Mouse (Mus musculus) cerebellum, adult 11-12 months (tissue): ENCODE results near the gene Sar1b.
A peak's percentile ranks its signal among the peaks of the same experiment; 100 is the strongest.
"Not testable (repeated sequence)": the region's sequence is repeated elsewhere in the genome, so short reads cannot be mapped to it uniquely, and the experiment has no call there.

ENCODE experiments used
- DNase-seq: peaks from one replicate; pipeline ENCODE4 v3.0.0; 2022

Sar1b gene

GRCm38 (mm10) chr11:51780773-51781267 lies 17.3 kb downstream of the Sar1b start:
- no peak for DNase-seq

- no peak for DNase-seq
Observed at GRCm38 (mm10) chr11:51782721-51783120, 19.2 kb downstream of the Sar1b start.

GRCm38 (mm10) chr11:51785926-51786325 lies 22.4 kb downstream of the Sar1b start:
- no peak for DNase-seq

GRCm38 (mm10) chr11:51789735-51790134 lies 26.2 kb downstream of the Sar1b start:
- not testable (repeated sequence) for DNase-seq

GRCm38 (mm10) chr11:51790662-51791061 lies 27.2 kb downstream of the Sar1b start:
- DNase-seq, result no peak

GRCm38 (mm10) chr11:51796272-51796671 lies 32.8 kb downstream of the Sar1b start:
- no peak for DNase-seq

- no peak for DNase-seq
Observed at GRCm38 (mm10) chr11:51800634-51801325, 37.3 kb downstream of the Sar1b start.

- peak; percentile 75 for DNase-seq
Observed at GRCm38 (mm10) chr11:51805221-51805981, 41.9 kb downstream of the Sar1b start.

- no peak for DNase-seq
Observed at GRCm38 (mm10) chr11:51807108-51807879, 43.8 kb downstream of the Sar1b start.

- no peak for DNase-seq
Observed at GRCm38 (mm10) chr11:51809632-51810224, 46.2 kb downstream of the Sar1b start.

GRCm38 (mm10) chr11:51811230-51811629 lies 47.7 kb downstream of the Sar1b start:
- DNase-seq, result no peak

- no peak for DNase-seq
Observed at GRCm38 (mm10) chr11:51812022-51812546, 48.6 kb downstream of the Sar1b start.

GRCm38 (mm10) chr11:51817756-51818155 lies 54.3 kb downstream of the Sar1b start:
- DNase-seq, result peak; percentile 70

GRCm38 (mm10) chr11:51818837-51819236 lies 55.4 kb downstream of the Sar1b start:
- no peak for DNase-seq

GRCm38 (mm10) chr11:51819964-51820363 lies 56.5 kb downstream of the Sar1b start:
- DNase-seq, result peak; percentile 52

GRCm38 (mm10) chr11:51820861-51821260 lies 57.4 kb downstream of the Sar1b start:
- DNase-seq, result peak; percentile 70

GRCm38 (mm10) chr11:51822736-51823135 lies 59.2 kb downstream of the Sar1b start:
- DNase-seq, result no peak

GRCm38 (mm10) chr11:51823271-51823670 lies 59.8 kb downstream of the Sar1b start:
- no peak for DNase-seq

GRCm38 (mm10) chr11:51823963-51824753 lies 60.7 kb downstream of the Sar1b start:
- peak; percentile 83 for DNase-seq

GRCm38 (mm10) chr11:51824867-51825424 lies 61.5 kb downstream of the Sar1b start:
- no peak for DNase-seq
